Comparison of ENCODE assay signal across 19 mouse cellular contexts in genomic region chr1:92440066-92440750, GRCm38 (mm10). TPM values are rescaled to one million over a fixed set of nuclear protein-coding genes. Genes with fewer than 3 reads are reported as not detected.
"Had no signal": no experiment of that assay in that cellular context is flagged by ENCODE, and none has a peak within 500 bp of the region (broad histone marks: within the 10 kb centered on the region; RNA-seq: fewer than 3 reads in every experiment).

No protein-coding gene starts in this region.

- H3K9ac ChIP-seq: liver, embryonic 12.5 days; lung, embryonic 14.5 days had no signal

- ATAC-seq: liver, embryonic 12.5 days had no signal

- H3K27ac ChIP-seq: left cerebral cortex, adult 2 months; limb, embryonic 10.5 days; liver, embryonic 12.5 days; stomach, postnatal 0 days had no signal

- H3K27me3 ChIP-seq: liver, embryonic 12.5 days had no signal

- H3K9me3 ChIP-seq: limb, embryonic 10.5 days; liver, embryonic 12.5 days had no signal

- DNase-seq: kidney, postnatal 10 days; kidney, postnatal 4 days; lung, embryonic 14.5 days; lung, postnatal 10 days; lung, postnatal 4 days; thymus, postnatal 14 days had no signal

- H3K4me2 ChIP-seq: liver, embryonic 12.5 days; lung, embryonic 14.5 days; midbrain, embryonic 11.5 days had no signal

- H3K4me3 ChIP-seq: left cerebral cortex, adult 2 months; limb, embryonic 10.5 days; liver, embryonic 12.5 days had no signal

RNA-seq across cellular contexts. Expression of gene Olfr1416, which starts 44.7 kb away (rescaled TPM):
- total RNA-seq: layer of hippocampus, postnatal 25 days; left cerebral cortex, adult 2 months; left cerebral cortex, postnatal 14 days; megakaryocyte, adult 5-6 weeks; midbrain, postnatal 0 days had no signal
- polyA plus RNA-seq: kidney, embryonic 14.5 days; limb, embryonic 10.5 days; limb, embryonic 14.5 days; liver, embryonic 12.5 days; liver, embryonic 16.5 days; lung, embryonic 14.5 days; midbrain, embryonic 11.5 days; midbrain, postnatal 0 days; stomach, postnatal 0 days had no signal

RNA-seq across cellular contexts. Expression of gene Olfr1415, which starts 55.7 kb away (rescaled TPM):
- total RNA-seq: layer of hippocampus, postnatal 25 days; left cerebral cortex, adult 2 months; left cerebral cortex, postnatal 14 days; megakaryocyte, adult 5-6 weeks; midbrain, postnatal 0 days; neutrophil, adult 5-6 weeks had no signal
- polyA plus RNA-seq: kidney, embryonic 14.5 days; limb, embryonic 10.5 days; limb, embryonic 14.5 days; liver, embryonic 12.5 days; liver, embryonic 16.5 days; lung, embryonic 14.5 days; midbrain, embryonic 11.5 days; midbrain, postnatal 0 days; stomach, postnatal 0 days had no signal
